Mouse (Mus musculus) kidney, adult 2 months (tissue): ENCODE data around the gene Sugp2. TPM values are rescaled to one million over a fixed set of nuclear protein-coding genes. Genes with fewer than 3 reads are reported as not detected.
"Not testable (repeated sequence)": the region's sequence is repeated elsewhere in the genome, so short reads cannot be mapped to it uniquely, and the experiment has no call there.

Source experiments
- DNase-seq: peaks from one replicate; pipeline ENCODE4 v3.0.0; 2021
- H3K27ac ChIP-seq: fragments of 200-500 bp; 2 replicates; pipeline ENCODE4 v1.5.1; 2012; ENCODE audit warnings: low read depth, low read length, control low read depth, inconsistent platforms; ENCODE audit not compliant: insufficient read depth
- H3K27me3 ChIP-seq: fragments of 200-500 bp; replicated peaks from 2 replicates; pipeline ENCODE4 v1.6.1; 2012; ENCODE audit warnings: mild to moderate bottlenecking, moderate library complexity, low read length, inconsistent platforms; ENCODE audit not compliant: control insufficient read depth, insufficient read depth
- H3K36me3 ChIP-seq: fragments of 200-500 bp; 2 replicates; pipeline ENCODE4 v1.6.1; 2012; ENCODE audit warnings: mild to moderate bottlenecking, moderate library complexity, low read length, inconsistent platforms; ENCODE audit not compliant: control insufficient read depth, insufficient read depth
- H3K4me1 ChIP-seq: fragments of 200-500 bp; 2 replicates; pipeline ENCODE4 v1.6.1; 2011; ENCODE audit warnings: low read length; ENCODE audit not compliant: control insufficient read depth, insufficient read depth
- H3K4me3 ChIP-seq: fragments of 200-500 bp; 2 replicates; pipeline ENCODE4 v1.5.1; 2011; ENCODE audit warnings: mild to moderate bottlenecking, low read depth, low read length, control low read depth; ENCODE audit not compliant: insufficient read depth
- CTCF ChIP-seq: fragments of 200-500 bp; conservative IDR thresholded peaks from 2 replicates; pipeline ENCODE4 v1.5.1; 2011; ENCODE audit warnings: low read depth, mild to moderate bottlenecking, control low read depth, low read length, moderate library complexity, mixed read lengths; ENCODE audit not compliant: insufficient read depth, insufficient read length
- POLR2A ChIP-seq: fragments of 200-500 bp; IDR thresholded peaks from one replicate; pipeline ENCODE4 v1.6.1; 2011; ENCODE audit warnings: low read depth, low read length, control low read depth
- WGBS: fragments of 180-500 bp; shearing (Covaris S2); methylation state at CpG from one replicate; pipeline ENCODE4 v1.1.7; 2018; 5-methylcytosine and 5-hydroxymethylcytosine counted together
- polyA plus RNA-seq: library from polyadenylated mRNA; depleted of rRNA; stranded (reverse); fragments of >200 nt; gene quantifications from 2 replicates; pipeline ENCODE4 v1.2.3, GENCODE M21; 2012

Sugp2 gene
- polyA plus RNA-seq, 1 experiment, result 20.2 TPM

DNA sequence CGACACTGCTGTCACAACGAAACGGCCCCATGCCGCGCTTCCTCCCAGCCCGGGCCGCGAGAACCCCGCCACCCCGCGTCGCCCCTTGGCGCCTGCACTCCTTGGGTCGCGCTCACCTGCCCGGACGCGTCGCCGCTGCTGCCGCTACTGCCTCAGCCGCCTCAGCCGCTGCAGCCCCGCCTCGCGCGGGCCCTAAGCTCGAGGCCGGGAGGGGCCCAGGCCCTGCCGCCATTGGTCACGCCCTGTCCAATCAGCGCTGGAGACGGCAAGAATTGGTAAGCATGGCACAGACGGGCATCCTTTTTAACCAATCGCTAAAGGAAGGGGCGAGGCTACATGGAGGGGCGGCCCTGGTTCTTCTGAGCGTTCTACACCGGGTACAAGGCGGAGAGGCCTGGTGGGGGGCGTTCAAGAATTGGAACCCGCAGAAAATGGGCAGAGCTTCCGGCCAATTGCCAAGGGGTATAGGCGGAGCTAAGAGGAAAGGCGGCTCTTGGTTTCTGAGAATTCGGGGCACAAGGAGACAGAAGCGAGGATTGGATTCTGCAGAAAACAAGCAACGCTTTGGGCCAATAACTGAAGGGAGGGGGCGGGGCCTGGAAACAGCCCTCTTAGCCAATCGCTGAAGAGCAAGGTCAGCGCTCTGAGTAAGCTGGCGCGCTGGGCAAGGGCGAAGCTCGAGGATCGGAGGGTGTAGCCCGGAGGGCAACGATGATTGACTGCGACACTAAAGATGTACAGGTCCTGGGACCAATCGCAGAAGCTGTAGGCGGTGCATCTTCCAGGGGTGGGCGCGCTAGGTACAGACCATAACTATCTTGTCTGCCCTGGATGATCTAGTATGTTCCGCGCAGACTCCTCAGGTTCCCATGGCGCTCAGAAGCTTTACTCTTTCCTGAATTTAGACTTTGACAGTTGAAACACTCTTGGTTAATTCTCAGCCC lies 21.6 kb upstream of the Sugp2 start, which contains the start of gene Slc25a42:
Gene Slc25a42, minus strand, starts transcription at position 194 of the 944 bp plus-strand sequence.
- peak; percentile 100 for DNase-seq
- Histone ChIP-seq H3K36me3 (no peaks in the 10 kb centered on the region), H3K27ac (peak within 1 kb of the TSS; percentile 83), H3K27me3 (no peaks in the 10 kb centered on the region), H3K4me1 (peaks cover 29% of the 10 kb centered on the region; the same call in 1 of the 2 replicates), H3K4me3 (peak within 1 kb of the TSS; percentile 68)
- under 1% methylated on average over 66 of the region's 66 CpGs for WGBS
- peak; percentile 83 for TF ChIP-seq POLR2A
- no peak for TF ChIP-seq CTCF

DNA sequence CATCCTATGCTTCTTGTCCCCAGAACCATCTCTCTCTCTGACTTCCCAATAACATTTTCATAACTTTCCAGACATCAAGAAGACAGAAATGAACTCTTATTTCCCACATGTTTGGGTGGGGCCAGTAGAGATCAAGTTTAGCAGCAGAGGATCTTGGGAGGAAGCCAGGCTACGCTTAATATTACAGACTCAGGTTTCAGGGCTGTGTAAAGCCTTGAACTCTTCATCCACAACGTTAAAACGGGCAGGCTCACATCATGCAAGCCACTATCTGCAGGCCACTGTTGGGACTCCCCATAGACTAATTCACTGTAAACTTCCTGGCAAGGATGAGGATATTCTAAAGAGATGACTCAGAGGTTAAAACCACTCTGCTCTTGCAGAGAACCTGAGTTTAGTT lies 19.6 kb upstream of the Sugp2 start:
- no peak overlapping the region for H3K4me3 ChIP-seq
- TF ChIP-seq POLR2A, result no peak
- no peak for TF ChIP-seq CTCF
- no peak for DNase-seq

GRCm38 (mm10) chr8:70215092-70215491 lies 18.9 kb upstream of the Sugp2 start:
- no peaks in the 10 kb centered on the region for H3K36me3 ChIP-seq
- TF ChIP-seq POLR2A (no peak), CTCF (no peak)
- H3K4me3 ChIP-seq, result no peak overlapping the region
- H3K27me3 ChIP-seq, result no peaks in the 10 kb centered on the region
- DNase-seq, result no peak
- WGBS, result 80% methylated on average over 5 of the region's 5 CpGs
- no peak overlapping the region for H3K27ac ChIP-seq
- H3K4me1 ChIP-seq, result peaks cover 44% of the 10 kb centered on the region; the same call in 1 of the 2 replicates

More for the DNA sequence above, 19.6 kb upstream of the Sugp2 start:
- Histone ChIP-seq H3K36me3 (no peaks in the 10 kb centered on the region), H3K27ac (0 out of 2 replicates have a peak overlapping the region, but pooled peaks have one; percentile 21), H3K4me1 (peaks cover 40% of the 10 kb centered on the region; the same call in 1 of the 2 replicates), H3K27me3 (no peaks in the 10 kb centered on the region)
- WGBS, result 67% methylated on average over 3 of the region's 3 CpGs

DNA sequence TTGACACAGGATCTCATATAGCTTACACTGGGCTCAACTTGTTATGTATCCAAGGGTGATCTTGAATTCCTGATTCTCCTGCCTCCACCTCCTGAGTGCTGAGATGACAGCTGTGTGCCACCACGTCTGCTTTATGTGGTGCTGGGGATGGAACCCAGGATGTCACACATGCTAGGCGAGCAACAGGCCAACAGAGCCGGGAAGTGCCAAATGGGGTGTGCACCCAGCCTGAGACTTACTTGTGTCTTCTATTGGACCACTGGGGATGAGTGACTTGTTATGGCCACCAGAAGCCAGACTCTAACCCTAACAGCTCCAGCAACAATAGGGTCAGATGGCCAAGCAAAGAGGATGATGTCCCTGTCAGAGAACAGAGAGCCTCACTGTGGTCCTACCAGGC lies 17.9 kb upstream of the Sugp2 start:
- H3K36me3 ChIP-seq, H3K27me3 ChIP-seq, H3K4me3 ChIP-seq, DNase-seq, H3K27ac ChIP-seq: not testable (repeated sequence)
- peaks cover 50% of the 10 kb centered on the region for H3K4me1 ChIP-seq
- WGBS, result 70% methylated on average over 3 of the region's 3 CpGs

DNA sequence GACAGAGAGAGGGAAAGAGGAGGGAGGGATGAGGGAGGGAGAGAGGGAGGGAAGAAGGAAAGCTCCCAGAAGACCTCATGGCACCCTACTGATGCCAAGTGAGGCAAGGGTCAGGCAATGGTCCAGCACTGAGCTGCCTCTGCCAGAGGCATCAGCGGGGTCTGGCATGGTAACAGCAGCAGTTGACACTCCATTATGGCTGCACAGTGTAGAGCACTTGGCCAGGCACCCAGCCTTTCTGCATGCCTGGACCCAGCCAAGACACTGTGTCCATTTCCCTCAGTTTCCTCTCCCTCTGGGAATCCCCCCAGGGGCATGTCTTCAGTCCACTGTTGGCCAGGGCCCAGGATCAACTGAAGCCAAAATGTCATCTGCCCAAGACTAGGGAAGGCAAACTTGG lies 17.5 kb upstream of the Sugp2 start:
- H3K27me3 ChIP-seq, result no peaks in the 10 kb centered on the region
- DNase-seq, result peak; percentile 94
- H3K27ac ChIP-seq, result peak overlapping the region; percentile 98
- 20% methylated on average over 1 of the region's 1 CpGs for WGBS
- no peaks in the 10 kb centered on the region for H3K36me3 ChIP-seq
- no peak for TF ChIP-seq POLR2A
- TF ChIP-seq CTCF, result no peak
- no peak overlapping the region for H3K4me3 ChIP-seq
- H3K4me1 ChIP-seq, result peaks cover 50% of the 10 kb centered on the region

- Histone ChIP-seq H3K27me3 (no peaks in the 10 kb centered on the region), H3K36me3 (no peaks in the 10 kb centered on the region), H3K27ac (peak overlapping the region; percentile 98), H3K4me3 (no peak overlapping the region), H3K4me1 (peaks cover 50% of the 10 kb centered on the region)
- no peak for TF ChIP-seq CTCF
- peak; percentile 92 for DNase-seq
Measured at GRCm38 (mm10) chr8:70217441-70217840, 16.6 kb upstream of the Sugp2 start.

DNA sequence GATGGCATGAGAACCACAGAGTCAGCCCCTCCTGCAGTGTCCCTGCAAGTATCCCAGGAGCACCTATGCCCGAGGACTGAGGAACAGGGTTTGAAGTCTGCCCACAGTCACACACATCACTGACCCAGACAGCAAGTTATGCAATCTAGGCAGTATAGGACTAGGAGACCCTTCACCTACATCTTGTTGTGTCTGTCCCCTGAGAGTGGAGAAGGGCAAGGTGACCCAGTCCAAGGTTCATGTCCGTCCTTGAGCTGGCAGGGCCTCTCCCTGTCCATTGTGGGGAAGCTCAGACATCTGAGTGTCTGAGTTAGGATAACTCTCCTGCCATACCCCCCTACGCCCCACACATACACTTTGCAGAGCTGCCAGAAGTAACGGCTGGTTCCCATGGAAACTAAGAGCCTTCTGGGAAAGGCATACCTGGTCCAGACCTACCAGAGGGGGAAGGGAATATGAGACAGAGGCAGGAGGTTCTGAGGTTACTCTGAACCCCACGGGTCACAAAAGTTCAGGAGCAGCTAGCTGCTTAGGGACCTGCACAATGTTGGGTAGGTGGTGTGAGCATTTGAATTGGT lies 14.8 kb upstream of the Sugp2 start:
- H3K27ac ChIP-seq, result peak overlapping the region; percentile 36; the same call in 1 of the 2 replicates
- peak; percentile 65 for DNase-seq

More for the DNA sequence above, 14.8 kb upstream of the Sugp2 start:
- WGBS, result 47% methylated on average over 5 of the region's 5 CpGs
- TF ChIP-seq CTCF (no peak), POLR2A (no peak)
- Histone ChIP-seq H3K4me3 (no peak overlapping the region), H3K36me3 (no peaks in the 10 kb centered on the region), H3K4me1 (peaks cover 49% of the 10 kb centered on the region), H3K27me3 (no peaks in the 10 kb centered on the region)
